Mouse (Mus musculus): ENCODE measurements around the gene Plcl1. TPM values are rescaled to one million over a fixed set of nuclear protein-coding genes. Genes with fewer than 3 reads are reported as not detected.

The Plcl1 gene
- polyA plus RNA-seq, 1 experiment from 2014 or later = 0.91 TPM

DNA sequence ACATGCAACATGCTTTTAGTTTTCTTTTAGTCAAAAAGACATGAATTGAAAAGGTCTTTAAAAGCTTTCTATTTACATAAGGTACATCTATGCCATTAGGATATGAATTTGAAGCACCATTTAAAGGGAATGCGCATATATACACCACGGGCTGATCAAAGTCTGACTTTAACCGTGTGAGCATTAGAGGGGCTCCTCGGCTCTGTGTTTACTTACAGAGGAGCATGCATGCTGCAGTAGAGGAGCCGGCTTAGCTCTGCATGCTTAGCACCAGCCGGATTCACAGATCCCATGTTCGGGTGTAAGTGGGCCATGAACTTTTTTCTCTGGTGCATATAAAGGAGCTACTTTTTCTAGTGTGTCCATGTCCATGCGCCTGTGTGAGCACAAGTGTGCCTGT, 31.4 kb downstream of the Plcl1 start:
- no peaks in the 10 kb centered on the region for H3K27me3 ChIP-seq
- no peak overlapping the region for H3K4me3 ChIP-seq
- H3K4me2 ChIP-seq = no peak overlapping the region
- no peak for ATAC-seq (replicated peaks; ENCODE audit: insufficient number of reproducible peaks, insufficient read depth, low FRiP score, low read depth)
- no peaks in the 10 kb centered on the region for H3K9me3 ChIP-seq (replicated peaks)
- no peak overlapping the region for H3K27ac ChIP-seq
- H3K9ac ChIP-seq = no peak overlapping the region
- WGBS = 55% methylated on average over 8 of the region's 8 CpGs
- no peaks in the 10 kb centered on the region for H3K36me3 ChIP-seq
- 0 out of 2 replicates have a peak, but pooled peaks cover 2% of the 10 kb centered on the region for H3K4me1 ChIP-seq (replicated peaks)

DNA sequence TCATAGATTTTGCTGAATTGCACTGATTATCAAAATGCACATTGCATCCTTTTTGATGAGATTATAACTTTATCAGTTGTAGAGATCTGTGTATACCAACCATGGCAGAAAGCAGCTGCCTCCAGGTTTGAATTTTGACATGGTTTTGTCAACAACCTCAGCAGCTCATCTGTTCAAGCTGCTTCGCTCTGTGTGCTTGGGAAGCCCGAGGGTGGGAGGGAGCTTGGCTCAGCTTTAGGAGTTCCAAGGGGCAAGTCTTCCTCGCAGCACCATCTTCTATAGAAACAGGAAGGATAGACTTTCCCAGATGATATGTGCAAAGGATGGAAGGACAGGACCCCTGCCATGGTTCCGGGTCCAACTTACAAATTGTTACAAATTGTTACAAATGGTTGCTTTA, 32.9 kb downstream of the Plcl1 start:
- ATAC-seq (replicated peaks; ENCODE audit: insufficient number of reproducible peaks, insufficient read depth, low FRiP score, low read depth) = no peak
- Histone ChIP-seq H3K9ac (no peak overlapping the region), H3K4me3 (no peak overlapping the region), H3K4me1 (replicated peaks) (0 out of 2 replicates have a peak, but pooled peaks cover 2% of the 10 kb centered on the region), H3K9me3 (replicated peaks) (no peaks in the 10 kb centered on the region), H3K4me2 (no peak overlapping the region), H3K36me3 (no peaks in the 10 kb centered on the region), H3K27ac (no peak overlapping the region), H3K27me3 (no peaks in the 10 kb centered on the region)
- 77% methylated on average over 4 of the region's 4 CpGs for WGBS

DNA sequence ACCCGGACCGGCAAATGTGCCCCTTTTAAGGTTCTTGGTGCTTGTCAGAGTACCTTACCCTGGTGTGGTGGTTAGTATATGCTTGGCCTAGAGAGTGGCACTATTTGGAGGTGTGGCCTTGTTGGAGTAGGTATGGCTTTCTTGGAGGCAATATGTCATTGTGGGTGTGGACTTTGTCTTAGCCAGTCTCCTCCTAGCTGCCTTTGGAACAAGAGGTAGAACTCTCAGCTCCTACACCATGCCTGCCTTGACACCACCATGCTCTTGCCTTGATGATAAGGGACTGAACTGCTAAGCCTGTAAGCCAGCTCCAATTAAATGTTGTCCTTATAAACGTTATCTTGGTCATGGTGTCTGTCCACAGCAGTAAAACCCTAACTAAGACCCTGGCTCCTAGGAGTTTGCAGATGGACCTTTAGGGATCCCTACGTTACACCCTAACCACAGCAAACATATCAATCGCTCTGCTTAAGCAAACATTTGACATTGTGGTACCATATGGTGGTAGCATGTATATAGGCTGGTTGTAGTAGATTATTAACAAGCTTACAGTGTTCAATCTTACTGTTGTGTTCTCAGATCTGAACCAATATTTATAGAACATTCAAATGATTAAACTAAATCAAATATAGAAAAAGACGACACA, 39.4 kb downstream of the Plcl1 start:
- H3K9ac ChIP-seq = no peak overlapping the region
- no peak for ATAC-seq (replicated peaks; ENCODE audit: insufficient number of reproducible peaks, insufficient read depth, low FRiP score, low read depth)

DNA sequence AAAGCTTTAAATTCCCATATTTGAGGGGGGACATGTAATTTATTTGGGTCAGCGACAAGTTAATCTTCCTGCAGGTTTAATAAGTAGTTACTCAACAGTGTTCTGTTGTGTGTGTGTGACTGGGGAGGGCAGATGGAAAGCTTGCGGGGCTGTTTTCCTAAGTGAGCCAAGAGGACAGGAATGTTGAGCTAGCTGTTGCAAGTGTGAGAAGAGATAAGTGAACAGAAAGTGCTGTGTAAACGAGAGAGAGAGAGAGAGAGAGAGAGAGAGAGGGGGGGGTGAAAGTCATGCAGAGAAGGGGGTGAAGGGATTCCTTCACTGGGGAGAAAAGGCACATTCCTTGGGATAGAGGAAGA, 39.9 kb downstream of the Plcl1 start:
- no peaks in the 10 kb centered on the region for H3K9me3 ChIP-seq (replicated peaks)
- 15% methylated on average over 3 of the region's 3 CpGs for WGBS
- no peaks in the 10 kb centered on the region for H3K27me3 ChIP-seq
- H3K4me1 ChIP-seq (replicated peaks) = peaks cover 7% of the 10 kb centered on the region
- peak overlapping the region; percentile 12; the same call in 1 of the 2 replicates for H3K27ac ChIP-seq
- H3K4me3 ChIP-seq = no peak overlapping the region
- ATAC-seq (replicated peaks; ENCODE audit: insufficient number of reproducible peaks, insufficient read depth, low FRiP score, low read depth) = no peak; the same call in 1 of the 2 replicates
- no peaks in the 10 kb centered on the region for H3K36me3 ChIP-seq
- H3K4me2 ChIP-seq = no peak overlapping the region
- H3K9ac ChIP-seq = no peak overlapping the region

More for the DNA sequence above, 39.4 kb downstream of the Plcl1 start:
- Histone ChIP-seq H3K9me3 (replicated peaks) (no peaks in the 10 kb centered on the region), H3K4me1 (replicated peaks) (peaks cover 7% of the 10 kb centered on the region), H3K4me2 (no peak overlapping the region), H3K4me3 (no peak overlapping the region), H3K36me3 (no peaks in the 10 kb centered on the region), H3K27ac (no peak overlapping the region), H3K27me3 (no peaks in the 10 kb centered on the region)
- WGBS = 75% methylated on average over 6 of the region's 6 CpGs

DNA sequence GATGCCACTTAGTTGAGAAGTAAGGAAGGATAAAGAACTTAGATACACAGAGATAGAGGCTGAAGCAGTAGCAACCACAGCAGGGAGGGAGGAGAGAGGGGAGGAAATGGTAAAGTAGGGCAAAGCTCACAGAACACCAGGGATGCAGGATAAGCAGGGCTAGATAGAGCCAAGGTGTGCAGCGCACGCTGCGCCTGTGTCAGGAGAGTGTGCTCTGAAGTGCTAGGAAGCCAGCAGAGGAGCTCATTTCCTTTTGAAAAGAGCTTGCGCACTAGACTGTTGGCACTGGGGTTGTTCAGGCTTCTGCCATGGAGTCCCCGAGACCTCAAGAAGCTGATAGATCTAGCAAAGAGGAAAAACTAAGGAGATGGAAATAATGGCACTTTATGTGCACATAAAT, 40.6 kb downstream of the Plcl1 start:
- Histone ChIP-seq H3K4me1 (replicated peaks) (peaks cover 7% of the 10 kb centered on the region), H3K9ac (no peak overlapping the region), H3K4me2 (no peak overlapping the region), H3K4me3 (no peak overlapping the region), H3K9me3 (replicated peaks) (no peaks in the 10 kb centered on the region), H3K27me3 (no peaks in the 10 kb centered on the region), H3K27ac (peak overlapping the region; percentile 12; the same call in 1 of the 2 replicates), H3K36me3 (no peaks in the 10 kb centered on the region)
- ATAC-seq (replicated peaks; ENCODE audit: insufficient number of reproducible peaks, insufficient read depth, low FRiP score, low read depth) = no peak
- WGBS = 58% methylated on average over 5 of the region's 5 CpGs

DNA sequence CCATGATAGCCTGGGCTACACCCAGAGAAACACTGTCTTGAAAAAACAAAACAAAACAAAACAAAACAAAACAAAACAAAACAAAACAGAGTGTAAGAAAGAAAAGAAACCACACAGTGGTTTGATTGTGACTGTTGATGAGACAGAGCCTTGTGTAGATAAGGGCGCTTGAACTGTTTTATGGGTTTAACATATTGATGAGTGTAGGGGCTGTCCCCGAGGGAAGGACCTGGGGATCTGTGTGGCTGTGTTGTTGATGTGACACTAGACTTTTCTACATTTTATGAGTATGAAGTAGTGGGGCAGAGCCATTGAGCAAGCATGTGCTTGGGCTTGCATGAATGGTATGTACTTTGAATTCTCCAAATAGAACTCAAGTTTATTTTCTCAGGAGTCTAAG, 41.2 kb downstream of the Plcl1 start:
- Histone ChIP-seq H3K36me3 (no peaks in the 10 kb centered on the region), H3K4me1 (replicated peaks) (peaks cover 7% of the 10 kb centered on the region), H3K27ac (no peak overlapping the region), H3K4me3 (no peak overlapping the region), H3K9me3 (replicated peaks) (no peaks in the 10 kb centered on the region), H3K9ac (no peak overlapping the region), H3K4me2 (no peak overlapping the region), H3K27me3 (no peaks in the 10 kb centered on the region)
- 64% methylated on average over 2 of the region's 2 CpGs for WGBS
- no peak for ATAC-seq (replicated peaks; ENCODE audit: insufficient number of reproducible peaks, insufficient read depth, low FRiP score, low read depth)

DNA sequence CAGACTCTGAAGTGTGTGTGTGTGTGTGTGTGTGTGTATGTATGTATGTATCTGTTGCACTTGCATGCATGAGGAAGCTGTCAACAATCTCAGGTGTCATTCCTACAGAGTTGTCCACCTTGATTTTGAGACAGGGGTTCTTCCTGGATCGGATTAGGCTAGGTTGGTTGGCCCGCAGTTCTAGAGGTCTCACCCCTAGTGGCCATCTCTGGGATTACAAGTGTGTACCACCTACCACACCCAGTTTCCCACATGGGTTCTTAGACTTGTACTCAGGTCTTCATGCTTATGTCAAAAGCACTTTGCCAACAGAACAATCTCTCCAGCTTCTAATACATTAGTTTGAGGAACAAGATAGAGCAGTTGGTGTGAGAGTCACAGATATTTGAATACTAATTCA, 41.9 kb downstream of the Plcl1 start:
- H3K36me3 ChIP-seq = no peaks in the 10 kb centered on the region
- 69% methylated on average over 2 of the region's 2 CpGs for WGBS
- no peak overlapping the region for H3K4me3 ChIP-seq
- H3K4me2 ChIP-seq = no peak overlapping the region
- ATAC-seq (replicated peaks; ENCODE audit: insufficient number of reproducible peaks, insufficient read depth, low FRiP score, low read depth) = no peak
- no peaks in the 10 kb centered on the region for H3K9me3 ChIP-seq (replicated peaks)
- no peaks in the 10 kb centered on the region for H3K27me3 ChIP-seq
- H3K4me1 ChIP-seq (replicated peaks) = peaks cover 7% of the 10 kb centered on the region
- H3K27ac ChIP-seq = no peak overlapping the region
- no peak overlapping the region for H3K9ac ChIP-seq

DNA sequence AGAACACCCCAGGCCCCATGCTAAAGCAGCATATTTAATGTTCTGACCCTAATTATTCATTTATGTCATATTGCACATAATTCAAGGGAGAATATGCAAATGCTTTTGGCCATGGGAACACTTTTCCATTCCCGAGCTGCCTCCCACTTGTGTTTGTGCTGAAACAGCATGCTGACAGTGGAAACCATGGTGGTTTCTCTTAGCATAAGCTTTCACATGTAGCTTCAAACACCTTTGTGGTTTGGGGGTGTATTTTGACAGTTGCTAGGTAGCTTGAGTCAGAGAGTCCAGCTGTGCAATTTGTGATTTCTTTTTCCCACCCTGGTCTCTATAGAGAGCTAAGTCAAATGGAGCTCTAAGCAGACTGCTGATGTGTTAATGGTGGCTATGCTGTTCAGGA, 42.4 kb downstream of the Plcl1 start:
- ATAC-seq (replicated peaks; ENCODE audit: insufficient number of reproducible peaks, insufficient read depth, low FRiP score, low read depth) = no peak
- 86% methylated on average over 1 of the region's 1 CpGs for WGBS
- Histone ChIP-seq H3K36me3 (no peaks in the 10 kb centered on the region), H3K9me3 (replicated peaks) (no peaks in the 10 kb centered on the region), H3K4me2 (no peak overlapping the region), H3K4me1 (replicated peaks) (peaks cover 7% of the 10 kb centered on the region), H3K9ac (no peak overlapping the region), H3K27ac (no peak overlapping the region), H3K4me3 (no peak overlapping the region), H3K27me3 (no peaks in the 10 kb centered on the region)

DNA sequence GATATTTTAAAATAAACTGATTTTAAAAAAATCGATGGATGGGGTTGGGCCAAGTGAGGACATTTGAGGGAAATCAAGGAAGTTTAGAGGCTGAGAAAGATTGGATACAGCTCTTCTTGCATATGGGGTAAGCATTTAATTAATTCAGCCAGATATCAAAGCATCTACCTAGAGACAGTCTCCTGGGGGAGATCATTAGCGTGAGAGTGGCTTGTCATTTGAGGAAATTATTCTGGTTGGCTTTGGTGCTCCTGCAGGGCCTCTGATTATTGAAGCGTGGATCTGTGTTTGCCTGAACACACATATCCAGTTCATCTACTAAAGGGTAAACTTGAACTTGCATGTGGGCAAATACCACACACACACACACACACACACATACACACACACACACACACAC, 44.1 kb downstream of the Plcl1 start:
- Histone ChIP-seq H3K36me3 (no peaks in the 10 kb centered on the region), H3K27me3 (no peaks in the 10 kb centered on the region), H3K4me1 (replicated peaks) (peaks cover 7% of the 10 kb centered on the region), H3K9me3 (replicated peaks) (no peaks in the 10 kb centered on the region), H3K9ac (no peak overlapping the region), H3K27ac (no peak overlapping the region), H3K4me3 (no peak overlapping the region), H3K4me2 (no peak overlapping the region)
- no peak for ATAC-seq (replicated peaks; ENCODE audit: insufficient number of reproducible peaks, insufficient read depth, low FRiP score, low read depth)
- WGBS = 85% methylated on average over 3 of the region's 3 CpGs

DNA sequence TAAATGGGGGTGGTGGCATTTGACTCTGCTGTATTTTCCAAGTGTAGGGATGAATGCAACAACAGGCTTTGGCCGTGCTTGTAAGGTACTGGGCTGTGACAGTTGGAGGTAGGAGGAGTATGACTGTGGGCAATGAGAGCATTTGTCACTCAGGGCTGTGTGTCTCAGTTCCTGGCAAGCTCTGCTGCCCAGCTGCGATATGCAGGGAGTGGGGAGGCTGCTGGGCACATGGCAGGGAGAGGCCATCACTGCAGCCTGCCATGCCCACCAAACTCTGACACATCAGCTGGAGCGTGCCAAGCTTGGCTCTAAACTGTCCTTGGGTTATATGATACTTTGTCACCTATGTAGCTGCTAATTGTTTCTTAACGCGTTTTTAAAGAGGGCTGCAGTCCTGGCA, 48.4 kb downstream of the Plcl1 start:
- no peaks in the 10 kb centered on the region for H3K9me3 ChIP-seq (replicated peaks)
- no peak overlapping the region for H3K27ac ChIP-seq
- WGBS = 67% methylated on average over 5 of the region's 5 CpGs
- no peak overlapping the region for H3K9ac ChIP-seq
- ATAC-seq (replicated peaks; ENCODE audit: insufficient number of reproducible peaks, insufficient read depth, low FRiP score, low read depth) = no peak
- no peak overlapping the region for H3K4me2 ChIP-seq
- no peaks in the 10 kb centered on the region for H3K36me3 ChIP-seq
- H3K27me3 ChIP-seq = no peaks in the 10 kb centered on the region
- no peak overlapping the region for H3K4me3 ChIP-seq
- H3K4me1 ChIP-seq (replicated peaks) = no peaks in the 10 kb centered on the region

DNA sequence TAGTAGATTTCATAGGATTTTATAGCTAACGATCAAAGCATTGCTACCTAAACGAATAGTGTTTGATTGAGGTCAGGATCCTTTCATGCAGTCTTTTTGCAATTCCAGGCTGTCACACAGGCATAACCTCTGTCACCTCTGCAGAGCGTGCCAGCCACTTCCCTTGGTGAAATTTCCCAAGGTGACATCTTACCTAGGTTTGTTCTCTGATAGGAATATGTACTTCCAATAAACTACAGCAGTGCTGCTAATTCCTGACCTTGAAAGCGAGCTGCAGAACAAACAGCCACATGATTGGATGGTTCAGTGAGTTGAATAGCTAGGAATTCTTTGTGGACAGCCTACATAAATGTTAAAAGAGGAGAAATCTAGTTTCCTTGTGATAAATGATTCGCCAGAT, 56.6 kb downstream of the Plcl1 start:
- no peaks in the 10 kb centered on the region for H3K9me3 ChIP-seq (replicated peaks)
- ATAC-seq (replicated peaks; ENCODE audit: insufficient number of reproducible peaks, insufficient read depth, low FRiP score, low read depth) = no peak
- H3K4me2 ChIP-seq = no peak overlapping the region
- no peak overlapping the region for H3K27ac ChIP-seq
- no peaks in the 10 kb centered on the region for H3K4me1 ChIP-seq (replicated peaks)
- H3K4me3 ChIP-seq = no peak overlapping the region
- 75% methylated on average over 5 of the region's 5 CpGs for WGBS
- no peaks in the 10 kb centered on the region for H3K36me3 ChIP-seq
- H3K9ac ChIP-seq = no peak overlapping the region
- no peaks in the 10 kb centered on the region for H3K27me3 ChIP-seq

DNA sequence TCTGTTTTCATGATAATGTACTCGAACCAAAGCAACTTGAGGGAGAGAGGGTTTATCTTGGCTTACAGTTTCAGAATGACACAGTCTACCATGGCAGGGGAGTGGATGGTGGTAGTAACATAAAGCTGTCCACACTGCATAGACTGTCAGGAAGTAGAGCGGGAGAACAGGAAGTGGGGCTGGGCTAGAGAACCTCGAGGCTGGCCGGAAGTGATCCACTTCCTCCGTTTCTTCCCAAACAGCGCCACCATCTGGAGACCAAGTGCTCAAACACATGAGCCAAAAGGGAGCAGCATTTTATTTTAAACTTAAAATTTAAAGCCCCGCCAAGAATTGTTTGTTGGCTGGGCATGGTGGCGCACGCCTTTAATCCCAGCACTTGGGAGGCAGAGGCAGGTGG, 68.0 kb downstream of the Plcl1 start:
- Histone ChIP-seq H3K36me3 (no peaks in the 10 kb centered on the region), H3K4me1 (replicated peaks) (no peaks in the 10 kb centered on the region), H3K9ac (no peak overlapping the region), H3K27ac (no peak overlapping the region), H3K9me3 (replicated peaks) (no peaks in the 10 kb centered on the region), H3K4me2 (no peak overlapping the region), H3K27me3 (no peaks in the 10 kb centered on the region), H3K4me3 (no peak overlapping the region)
- ATAC-seq (replicated peaks; ENCODE audit: insufficient number of reproducible peaks, insufficient read depth, low FRiP score, low read depth) = no peak
- WGBS = 72% methylated on average over 9 of the region's 9 CpGs

Measured in heart, embryonic 15.5 days (tissue).